Comparison of ENCODE assay signal across 17 mouse cellular contexts in genomic region chr1:42700171-42700570, GRCm38 (mm10). TPM values are rescaled to one million over a fixed set of nuclear protein-coding genes. Genes with fewer than 3 reads are reported as not detected.
DNase-seq lines count a peak whose midpoint lies in the region; ATAC-seq and TF ChIP-seq lines count a peak whose summit lies in the region.
"Had no signal": no experiment of that assay in that cellular context is flagged by ENCODE, and none has a peak within 500 bp of the region (broad histone marks: within the 10 kb centered on the region; RNA-seq: fewer than 3 reads in every experiment).

No protein-coding gene starts in this region.

- peak overlapping the region; percentile 41 for H3K4me3 ChIP-seq in kidney, embryonic 16.5 days (ENCODE audit: low read length)
- H3K4me3 ChIP-seq in embryonic facial prominence, embryonic 15.5 days (replicated peaks) = peak overlapping the region; percentile 24
- peak overlapping the region; percentile 80 for H3K4me3 ChIP-seq in hindbrain, embryonic 13.5 days
- H3K4me3 ChIP-seq in midbrain, postnatal 0 days (ENCODE audit: low read depth, low read length) = peak overlapping the region; percentile 85
- H3K4me3 ChIP-seq: limb, embryonic 10.5 days; stomach, embryonic 15.5 days had no signal

- ATAC-seq in kidney, embryonic 16.5 days (ENCODE audit: low FRiP score, low TSS enrichment) = no peak
- ATAC-seq in embryonic facial prominence, embryonic 15.5 days (ENCODE audit: insufficient number of reproducible peaks, low FRiP score, low TSS enrichment, low read depth) = no peak
- ATAC-seq in hindbrain, embryonic 13.5 days (ENCODE audit: low FRiP score) = no peak
- no peak for ATAC-seq in midbrain, postnatal 0 days (ENCODE audit: low FRiP score)

- intact Hi-C loops in heart, postnatal 25 days (cut with DNase I) = no loop called here

- 3% methylated on average over 3 of the region's 3 CpGs for WGBS in kidney, embryonic 16.5 days
- WGBS in embryonic facial prominence, embryonic 15.5 days = 26% methylated on average over 3 of the region's 3 CpGs
- WGBS in hindbrain, embryonic 13.5 days = 6% methylated on average over 3 of the region's 3 CpGs
- 12% methylated on average over 3 of the region's 3 CpGs for WGBS in midbrain, postnatal 0 days

- no peak overlapping the region for H3K27ac ChIP-seq in kidney, embryonic 16.5 days (ENCODE audit: low read length)
- H3K27ac ChIP-seq in embryonic facial prominence, embryonic 15.5 days (replicated peaks) = no peak overlapping the region
- H3K27ac ChIP-seq in hindbrain, embryonic 13.5 days = peak overlapping the region; percentile 60; the same call in 1 of the 2 replicates
- peak overlapping the region; percentile 70 for H3K27ac ChIP-seq in midbrain, postnatal 0 days (ENCODE audit: low read depth, low read length)
- H3K27ac ChIP-seq: limb, embryonic 10.5 days; stomach, embryonic 15.5 days had no signal

- H3K27me3 ChIP-seq in kidney, embryonic 16.5 days (ENCODE audit: insufficient read depth, low read length) = peaks cover 86% of the 10 kb centered on the region
- H3K27me3 ChIP-seq in embryonic facial prominence, embryonic 15.5 days = peaks cover 80% of the 10 kb centered on the region
- H3K27me3 ChIP-seq in hindbrain, embryonic 13.5 days = peaks cover 4% of the 10 kb centered on the region; the same call in 1 of the 2 replicates
- H3K27me3 ChIP-seq in midbrain, postnatal 0 days (ENCODE audit: insufficient read depth, low read length) = no peaks in the 10 kb centered on the region

- H3K4me2 ChIP-seq in kidney, embryonic 16.5 days (replicated peaks; ENCODE audit: low read depth, low read length) = peak overlapping the region; percentile 48
- no peak overlapping the region; the same call in 1 of the 2 replicates for H3K4me2 ChIP-seq in embryonic facial prominence, embryonic 15.5 days (replicated peaks)
- peak overlapping the region; percentile 95 for H3K4me2 ChIP-seq in hindbrain, embryonic 13.5 days
- H3K4me2 ChIP-seq in midbrain, postnatal 0 days (ENCODE audit: low read depth, low read length, poor library complexity, severe bottlenecking) = peak overlapping the region; percentile 91
- H3K4me2 ChIP-seq: stomach, embryonic 15.5 days had no signal

- H3K9me3 ChIP-seq in kidney, embryonic 16.5 days (ENCODE audit: low read length) = no peaks in the 10 kb centered on the region
- no peaks in the 10 kb centered on the region for H3K9me3 ChIP-seq in embryonic facial prominence, embryonic 15.5 days (replicated peaks)
- H3K9me3 ChIP-seq in hindbrain, embryonic 13.5 days = no peaks in the 10 kb centered on the region
- H3K9me3 ChIP-seq in midbrain, postnatal 0 days (ENCODE audit: low read length) = no peaks in the 10 kb centered on the region
- H3K9me3 ChIP-seq: limb, embryonic 10.5 days; stomach, embryonic 15.5 days had no signal

- TF ChIP-seq CTCF in midbrain, postnatal 0 days (IDR thresholded peaks at IDR 0.05) = no peak

- H3K4me1 ChIP-seq in kidney, embryonic 16.5 days (ENCODE audit: insufficient read depth, low read length) = peaks cover 13% of the 10 kb centered on the region
- peaks cover 30% of the 10 kb centered on the region for H3K4me1 ChIP-seq in embryonic facial prominence, embryonic 15.5 days
- peaks cover 30% of the 10 kb centered on the region for H3K4me1 ChIP-seq in hindbrain, embryonic 13.5 days (replicated peaks)
- H3K4me1 ChIP-seq in midbrain, postnatal 0 days (ENCODE audit: insufficient read depth, low read length) = peaks cover 3% of the 10 kb centered on the region; the same call in 1 of the 2 replicates

- H3K36me3 ChIP-seq in kidney, embryonic 16.5 days (ENCODE audit: insufficient read depth, low read length) = no peaks in the 10 kb centered on the region
- H3K36me3 ChIP-seq in embryonic facial prominence, embryonic 15.5 days = no peaks in the 10 kb centered on the region
- H3K36me3 ChIP-seq in hindbrain, embryonic 13.5 days = peaks cover 20% of the 10 kb centered on the region
- peaks cover 5% of the 10 kb centered on the region; the same call in 1 of the 2 replicates for H3K36me3 ChIP-seq in midbrain, postnatal 0 days (ENCODE audit: insufficient read depth, low read length)
- H3K36me3 ChIP-seq: limb, embryonic 10.5 days; stomach, embryonic 15.5 days had no signal

- H3K9ac ChIP-seq in kidney, embryonic 16.5 days (replicated peaks; ENCODE audit: low read length) = peak overlapping the region; percentile 57
- no peak overlapping the region for H3K9ac ChIP-seq in embryonic facial prominence, embryonic 15.5 days
- H3K9ac ChIP-seq in hindbrain, embryonic 13.5 days = peak overlapping the region; percentile 81
- peak overlapping the region; percentile 64 for H3K9ac ChIP-seq in midbrain, postnatal 0 days (replicated peaks; ENCODE audit: low read length, poor library complexity, severe bottlenecking)
- H3K9ac ChIP-seq: stomach, embryonic 15.5 days had no signal

- DNase-seq in kidney, postnatal 14 days = no peak
- DNase-seq in midbrain, postnatal 0 days (ENCODE audit: low spot score) = no peak
- DNase-seq in heart, postnatal 25 days (ENCODE audit: low spot score) = no peak
- no peak for DNase-seq in cerebellum, adult 11-12 months
- DNase-seq in heart, postnatal 4 days = no peak
- DNase-seq: lung, adult 18-20 months; right cerebral cortex, postnatal 4 days had no signal

RNA-seq across cellular contexts. Expression of gene Pou3f3, which starts 4.6 kb away (rescaled TPM):
- polyA plus RNA-seq in kidney, embryonic 16.5 days (2015; fragmentation: Nextera tagmentation; extraction: Ambion mirVana) = 7.6 and 8.4 TPM in 2 replicates
- polyA plus RNA-seq in embryonic facial prominence, embryonic 15.5 days (2015; fragmentation: Nextera tagmentation; extraction: Ambion mirVana) = 3.9 and 4.4 TPM in 2 replicates
- polyA plus RNA-seq in hindbrain, embryonic 13.5 days (2015; fragmentation: Nextera tagmentation; extraction: Ambion mirVana) = 17.4 and 18.2 TPM in 2 replicates
- total RNA-seq in midbrain, postnatal 0 days (2014; rRNA removed) = 45.2 and 48.4 TPM in 2 replicates
- 11.5 and 12.0 TPM in 2 replicates for polyA plus RNA-seq in midbrain, postnatal 0 days (2015; fragmentation: Nextera tagmentation; extraction: Ambion mirVana)
- under 1 TPM in 1 of 2 experiments, not detected in 1; 0.03 TPM for total RNA-seq in heart, postnatal 25 days (2021)
- under 1 TPM in 1 of 2 experiments, not detected in 1; 0.02 TPM for total RNA-seq in heart, postnatal 4 days (2021)
- total RNA-seq: heart, postnatal 36 days; megakaryocyte progenitor cell, adult 5-6 weeks; MEL; neutrophil, adult 5-6 weeks had no signal
- polyA plus RNA-seq: C2C12; limb, embryonic 10.5 days had no signal

Comparison
In these comparisons a context has a peak if more than half of its experiments do, and no peak if none do; other contexts are left out.
1. H3K27ac ChIP-seq: peak in hindbrain, embryonic 13.5 days (single experiment) and midbrain, postnatal 0 days (single experiment); none in kidney, embryonic 16.5 days (single experiment) and embryonic facial prominence, embryonic 15.5 days (single experiment).
2. H3K4me3 ChIP-seq: peak in every context shown above with its lines; median percentile 85 in midbrain, postnatal 0 days; 80 in hindbrain, embryonic 13.5 days; 41 in kidney, embryonic 16.5 days; 24 in embryonic facial prominence, embryonic 15.5 days.